Mouse (Mus musculus) heart, postnatal 14 days (tissue): ENCODE data around the gene Afap1l2. TPM values are rescaled to one million over a fixed set of nuclear protein-coding genes. Genes with fewer than 3 reads are reported as not detected.
A peak's percentile ranks its signal among the peaks of the same experiment; 100 is the strongest.

Experiments
- DNase-seq, 2 experiments: peaks; one replicate each; pipeline ENCODE4 v3.0.0; 2021 to 2022
- intact Hi-C: fragments of 180-260 bp; cut with DNase I; formaldehyde crosslinking; loops from one replicate; pipeline ENCODE4 v1.15.1; 2025
- long read RNA-seq, 2 experiments: library from polyadenylated mRNA; stranded (forward); transcript quantifications; one replicate each; pipeline ENCODE4 v2.0.0; 2021
- total RNA-seq, 2 experiments: library from RNA; stranded (reverse); gene quantifications; 2 replicates each; pipeline ENCODE4 v1.2.3; 2021

The Afap1l2 gene
- 1 to 10 TPM; 7.5 to 9.1 TPM for total RNA-seq
- long read RNA-seq, experiment 1, partial matches to known transcripts: 1 of 4 reads
- long read RNA-seq, experiment 1, other reads (novel, unspliced or antisense): 1 of 4 reads
- long read RNA-seq, experiment 2, transcript Afap1l2-202 (19 exons, 3,531 nt): major isoform, 5 of 9 reads
- long read RNA-seq, experiment 2, partial matches to known transcripts: 2 of 9 reads
- long read RNA-seq, experiment 2, other reads (novel, unspliced or antisense): 1 of 9 reads

GRCm38 (mm10) chr19:57007781-57008710 lies at the start of gene Afap1l2:
Gene Afap1l2, minus strand, starts transcription at chr19:57008228.
- intact Hi-C loops: loop anchor here (1.0 to 5.0 kb wide), 2 partner anchors 66 to 88 kb away; no protein-coding TSS in a partner anchor
- peak; percentile 72 to 75 for DNase-seq

- DNase-seq: no peak
- intact Hi-C loops: no loop called here
Observed at GRCm38 (mm10) chr19:57057568-57057967, 49.5 kb upstream of the Afap1l2 start.

GRCm38 (mm10) chr19:57055215-57056120 lies 47.4 kb upstream of the Afap1l2 start:
- no peak for DNase-seq
- intact Hi-C loops: no loop called here

GRCm38 (mm10) chr19:57052959-57053358 lies 44.9 kb upstream of the Afap1l2 start:
- DNase-seq: no peak
- intact Hi-C loops: no loop called here

GRCm38 (mm10) chr19:57052016-57052415 lies 44.0 kb upstream of the Afap1l2 start:
- no peak for DNase-seq
- intact Hi-C loops: no loop called here

DNA sequence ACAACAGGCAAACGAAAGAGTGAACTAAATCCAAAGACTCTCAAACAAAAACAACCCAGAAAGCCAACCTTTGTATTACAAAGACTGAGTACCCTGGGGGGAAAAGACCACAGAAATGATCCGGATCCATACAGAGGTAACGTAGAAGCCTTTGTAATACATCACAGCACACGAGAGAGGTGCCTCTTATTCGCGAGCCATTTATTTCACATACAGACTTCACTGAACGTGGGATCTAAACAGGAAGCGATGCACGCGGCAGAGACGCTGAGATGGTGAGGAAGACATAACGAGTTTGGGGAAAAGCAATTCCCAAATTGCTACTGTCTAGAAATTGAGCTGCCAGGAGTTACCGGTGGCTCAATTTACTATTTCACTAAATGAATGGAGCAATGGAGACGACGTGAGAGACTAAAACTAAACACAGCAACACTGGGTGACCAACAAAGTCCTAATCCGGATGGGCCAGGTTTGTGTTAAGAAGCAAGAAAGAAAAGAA lies 41.6 kb upstream of the Afap1l2 start:
- intact Hi-C loops: no loop called here

GRCm38 (mm10) chr19:57047671-57048320 lies 39.8 kb upstream of the Afap1l2 start:
- intact Hi-C loops: no loop called here
- DNase-seq: no peak

More for the DNA sequence above, 41.6 kb upstream of the Afap1l2 start:
- DNase-seq: no peak

DNA sequence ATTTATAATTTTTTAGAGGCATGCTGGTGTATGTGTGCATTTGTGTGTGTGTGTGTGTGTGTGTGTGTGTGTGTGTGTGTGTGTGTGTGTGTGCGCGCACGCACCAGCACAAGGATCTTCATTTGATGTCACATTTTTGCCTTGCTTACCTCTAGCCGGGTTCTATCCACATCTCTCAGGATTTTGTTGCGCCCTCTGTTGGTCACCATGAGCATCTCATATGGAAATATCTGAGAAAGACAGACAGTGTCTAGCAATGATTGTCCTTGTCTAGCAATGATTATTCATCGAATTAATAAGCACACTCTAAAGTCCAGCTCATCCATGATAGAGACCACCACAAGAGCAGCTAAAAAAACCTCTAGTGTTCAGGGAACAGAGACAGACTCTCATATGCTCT lies 31.2 kb upstream of the Afap1l2 start:
- intact Hi-C loops: no loop called here
- peak in 1 of 2 experiments; percentile 56 for DNase-seq

DNA sequence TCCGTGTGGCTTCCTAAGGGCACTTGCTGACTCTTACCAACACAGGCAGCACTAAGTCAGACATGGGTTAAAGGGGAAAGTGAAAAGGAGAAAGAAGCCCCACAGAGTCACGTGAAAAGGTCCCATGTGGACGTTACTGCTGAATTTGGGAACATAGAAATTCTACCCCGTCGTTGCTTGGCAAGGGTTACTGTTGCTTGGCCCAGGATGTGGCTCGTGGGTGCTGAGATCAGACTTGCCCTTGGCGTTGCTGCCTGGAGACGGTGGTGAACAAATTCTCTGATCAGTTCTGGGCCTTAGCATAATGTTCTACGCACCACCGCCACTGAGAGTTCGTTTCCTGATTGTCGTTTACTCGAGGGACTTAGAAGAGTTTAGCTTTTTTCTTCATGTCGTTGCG lies 28.8 kb upstream of the Afap1l2 start:
- no peak for DNase-seq
- intact Hi-C loops: no loop called here

DNA sequence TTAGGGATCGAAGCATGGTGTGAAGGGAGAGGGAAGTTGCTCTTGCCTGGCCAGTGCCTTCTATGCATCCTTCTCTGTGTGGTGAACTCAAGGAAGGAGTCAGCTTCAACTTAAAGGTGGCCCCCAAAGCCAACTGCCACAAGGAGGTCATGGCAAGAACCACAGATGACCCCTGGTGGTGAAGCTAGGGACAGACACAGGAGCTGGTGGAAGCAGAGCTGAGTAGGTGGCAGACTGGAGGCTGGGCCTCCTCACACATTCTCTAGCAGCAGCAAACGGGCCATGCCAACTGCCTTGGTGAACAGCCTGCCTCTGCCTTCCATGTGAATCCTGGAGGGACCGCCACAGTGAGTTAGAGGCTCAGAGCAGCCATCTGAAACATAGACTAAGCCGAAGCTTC lies 23.6 kb upstream of the Afap1l2 start:
- intact Hi-C loops: loop anchor here (2.0 kb wide), 1 partner anchor 113 kb away; no protein-coding TSS in a partner anchor

GRCm38 (mm10) chr19:57029461-57029860 lies 21.4 kb upstream of the Afap1l2 start:
- intact Hi-C loops: no loop called here
- DNase-seq: no peak

More for the DNA sequence above, 23.6 kb upstream of the Afap1l2 start:
- peak; percentile 66 to 76 for DNase-seq

GRCm38 (mm10) chr19:57028327-57029179 lies 20.5 kb upstream of the Afap1l2 start:
- peak; percentile 53 to 57 for DNase-seq
- intact Hi-C loops: no loop called here

GRCm38 (mm10) chr19:57026501-57026900 lies 18.5 kb upstream of the Afap1l2 start:
- intact Hi-C loops: no loop called here

DNA sequence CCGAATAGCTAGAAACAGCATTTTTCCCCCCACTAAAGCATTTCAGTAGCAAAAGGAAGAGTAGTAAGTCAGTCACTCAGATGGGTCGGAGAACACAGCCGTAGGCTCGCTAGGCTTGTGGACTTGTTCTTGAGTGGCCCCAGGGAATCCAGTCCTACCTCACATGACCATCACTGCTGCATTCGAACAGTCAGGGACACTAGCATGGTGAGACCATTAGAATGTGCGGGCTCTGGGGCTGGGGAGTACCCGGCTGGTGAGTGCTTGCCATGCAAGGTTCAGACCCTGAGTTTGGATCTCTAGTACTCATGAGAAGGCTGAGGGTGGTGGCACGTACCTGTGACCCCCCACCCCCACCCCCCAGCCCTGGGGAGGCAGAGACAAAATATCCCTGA lies 9.8 kb upstream of the Afap1l2 start:
- intact Hi-C loops: no loop called here

More at GRCm38 (mm10) chr19:57026501-57026900, 18.5 kb upstream of the Afap1l2 start:
- DNase-seq: no peak

GRCm38 (mm10) chr19:57016995-57017784 lies 9.2 kb upstream of the Afap1l2 start:
- intact Hi-C loops: no loop called here
- DNase-seq: peak in 1 of 2 experiments; percentile 22

More for the DNA sequence above, 9.8 kb upstream of the Afap1l2 start:
- DNase-seq: no peak

- intact Hi-C loops: no loop called here
- DNase-seq: no peak
Observed at GRCm38 (mm10) chr19:57014808-57015207, 6.8 kb upstream of the Afap1l2 start.

- DNase-seq: no peak
- intact Hi-C loops: no loop called here
Observed at GRCm38 (mm10) chr19:57013271-57013677, 5.2 kb upstream of the Afap1l2 start.

DNA sequence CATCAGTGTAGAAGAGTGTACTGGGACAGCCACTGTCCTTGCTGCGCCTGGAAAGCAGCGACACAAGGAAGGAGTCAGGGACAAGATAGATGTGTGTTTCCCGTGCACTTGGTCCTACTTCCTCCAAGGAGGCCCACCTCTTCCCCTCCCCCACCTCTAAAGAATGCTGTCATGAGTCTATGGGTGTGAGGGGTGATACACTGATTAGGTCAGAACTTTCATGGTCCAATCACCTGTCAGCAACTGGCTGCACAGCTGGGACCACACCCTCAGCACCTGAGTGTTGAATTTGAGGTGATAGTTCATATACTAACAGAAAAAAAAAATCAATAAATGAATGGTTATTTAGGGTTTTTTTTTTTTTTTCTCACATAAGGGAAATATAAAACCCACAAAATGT lies 4.0 kb upstream of the Afap1l2 start:
- intact Hi-C loops: no loop called here
- DNase-seq: no peak
